Mouse (Mus musculus): ENCODE measurements around the gene Med12. TPM values are rescaled to one million over a fixed set of nuclear protein-coding genes. Genes with fewer than 3 reads are reported as not detected.
"Not testable (repeated sequence)": the region's sequence is repeated elsewhere in the genome, so short reads cannot be mapped to it uniquely, and the experiment has no call there.

Gene Med12
- polyA plus RNA-seq, 1 experiment from 2014 or later: 46.5 TPM

- ATAC-seq (replicated peaks; ENCODE audit: low FRiP score) (no peak), DNase-seq (ENCODE audit: low spot score) (peak; percentile 60)
- Histone ChIP-seq H3K9ac (ENCODE audit: low read length) (no peak overlapping the region), H3K36me3 (ENCODE audit: control insufficient read depth, insufficient read depth, low read length) (no peaks in the 10 kb centered on the region), H3K27me3 (ENCODE audit: control insufficient read depth, insufficient read depth, low read length) (no peaks in the 10 kb centered on the region), H3K4me1 (replicated peaks; ENCODE audit: control insufficient read depth, insufficient read depth, low read length) (no peaks in the 10 kb centered on the region), H3K27ac (ENCODE audit: low read depth, low read length) (no peak overlapping the region), H3K4me2 (ENCODE audit: low read depth, low read length, severe bottlenecking) (no peak overlapping the region), H3K9me3 (ENCODE audit: control insufficient read depth, low read length) (no peaks in the 10 kb centered on the region), H3K4me3 (ENCODE audit: low read depth, low read length) (no peak overlapping the region)
- 93% methylated on average over 5 of the region's 5 CpGs for WGBS
Observed at GRCm38 (mm10) chrX:101334606-101335005, 60.8 kb downstream of the Med12 start.

GRCm38 (mm10) chrX:101338666-101339065, 64.8 kb downstream of the Med12 start:
- H3K27me3 ChIP-seq (ENCODE audit: control insufficient read depth, insufficient read depth, low read length): peaks cover 2% of the 10 kb centered on the region; the same call in 1 of the 2 replicates
- no peak overlapping the region for H3K4me3 ChIP-seq (ENCODE audit: low read depth, low read length)
- H3K4me1 ChIP-seq (replicated peaks; ENCODE audit: control insufficient read depth, insufficient read depth, low read length): no peaks in the 10 kb centered on the region
- 48% methylated on average over 4 of the region's 4 CpGs for WGBS
- H3K9me3 ChIP-seq (ENCODE audit: control insufficient read depth, low read length): no peaks in the 10 kb centered on the region
- no peaks in the 10 kb centered on the region for H3K36me3 ChIP-seq (ENCODE audit: control insufficient read depth, insufficient read depth, low read length)
- DNase-seq (ENCODE audit: low spot score): no peak
- H3K4me2 ChIP-seq (ENCODE audit: low read depth, low read length, severe bottlenecking): no peak overlapping the region
- H3K9ac ChIP-seq (ENCODE audit: low read length): no peak overlapping the region
- no peak for ATAC-seq (replicated peaks; ENCODE audit: low FRiP score)
- no peak overlapping the region for H3K27ac ChIP-seq (ENCODE audit: low read depth, low read length)

GRCm38 (mm10) chrX:101342837-101343236, 69.0 kb downstream of the Med12 start:
- H3K4me1 ChIP-seq (replicated peaks; ENCODE audit: control insufficient read depth, insufficient read depth, low read length); H3K9ac ChIP-seq (ENCODE audit: low read length); DNase-seq (ENCODE audit: low spot score); H3K27ac ChIP-seq (ENCODE audit: low read depth, low read length); H3K9me3 ChIP-seq (ENCODE audit: control insufficient read depth, low read length); H3K36me3 ChIP-seq (ENCODE audit: control insufficient read depth, insufficient read depth, low read length); H3K27me3 ChIP-seq (ENCODE audit: control insufficient read depth, insufficient read depth, low read length); H3K4me2 ChIP-seq (ENCODE audit: low read depth, low read length, severe bottlenecking); ATAC-seq (replicated peaks; ENCODE audit: low FRiP score); H3K4me3 ChIP-seq (ENCODE audit: low read depth, low read length): not testable (repeated sequence)
- WGBS: 69% methylated on average over 2 of the region's 2 CpGs

- 87% methylated on average over 2 of the region's 2 CpGs for WGBS
- H3K4me2 ChIP-seq (ENCODE audit: low read depth, low read length, severe bottlenecking): no peak overlapping the region
- no peaks in the 10 kb centered on the region for H3K36me3 ChIP-seq (ENCODE audit: control insufficient read depth, insufficient read depth, low read length)
- H3K27me3 ChIP-seq (ENCODE audit: control insufficient read depth, insufficient read depth, low read length): peaks cover under 1% of the 10 kb centered on the region; the same call in 1 of the 2 replicates
- H3K27ac ChIP-seq (ENCODE audit: low read depth, low read length): no peak overlapping the region
- no peak for DNase-seq (ENCODE audit: low spot score)
- H3K4me1 ChIP-seq (replicated peaks; ENCODE audit: control insufficient read depth, insufficient read depth, low read length): no peaks in the 10 kb centered on the region
- no peak overlapping the region for H3K4me3 ChIP-seq (ENCODE audit: low read depth, low read length)
- H3K9me3 ChIP-seq (ENCODE audit: control insufficient read depth, low read length): no peaks in the 10 kb centered on the region
- no peak overlapping the region for H3K9ac ChIP-seq (ENCODE audit: low read length)
- ATAC-seq (replicated peaks; ENCODE audit: low FRiP score): no peak
Observed at GRCm38 (mm10) chrX:101345456-101345855, 71.6 kb downstream of the Med12 start.

GRCm38 (mm10) chrX:101346475-101346874, 72.6 kb downstream of the Med12 start:
- no peaks in the 10 kb centered on the region for H3K36me3 ChIP-seq (ENCODE audit: control insufficient read depth, insufficient read depth, low read length)
- no peaks in the 10 kb centered on the region for H3K9me3 ChIP-seq (ENCODE audit: control insufficient read depth, low read length)
- no peak overlapping the region for H3K4me2 ChIP-seq (ENCODE audit: low read depth, low read length, severe bottlenecking)
- no peak overlapping the region for H3K27ac ChIP-seq (ENCODE audit: low read depth, low read length)
- no peak for ATAC-seq (replicated peaks; ENCODE audit: low FRiP score)
- H3K9ac ChIP-seq (ENCODE audit: low read length): no peak overlapping the region
- DNase-seq (ENCODE audit: low spot score): no peak
- no peaks in the 10 kb centered on the region for H3K4me1 ChIP-seq (replicated peaks; ENCODE audit: control insufficient read depth, insufficient read depth, low read length)
- H3K27me3 ChIP-seq (ENCODE audit: control insufficient read depth, insufficient read depth, low read length): no peaks in the 10 kb centered on the region; the same call in 1 of the 2 replicates
- WGBS: 63% methylated on average over 4 of the region's 4 CpGs
- H3K4me3 ChIP-seq (ENCODE audit: low read depth, low read length): no peak overlapping the region

Other genes with a start within 250 kb of the Med12 start
- not detected in 2 replicates for gene Tex11, start 214.4 kb upstream of the Med12 start, polyA plus RNA-seq (2014; fragmentation: Nextera tagmentation; extraction: Ambion mirVana)
- 1.1 and 1.2 TPM in 2 replicates for gene Slc7a3, start 188.0 kb upstream of the Med12 start, polyA plus RNA-seq (2014; fragmentation: Nextera tagmentation; extraction: Ambion mirVana)
- gene Snx12, start 51.5 kb upstream of the Med12 start, polyA plus RNA-seq (2014; fragmentation: Nextera tagmentation; extraction: Ambion mirVana): 56.0 and 57.5 TPM in 2 replicates
- 1.3 and 2.1 TPM in 2 replicates for gene Foxo4, start 19.5 kb upstream of the Med12 start, polyA plus RNA-seq (2014; fragmentation: Nextera tagmentation; extraction: Ambion mirVana)
- not detected in 2 replicates for gene Gm614, start 10.0 kb upstream of the Med12 start, polyA plus RNA-seq (2014; fragmentation: Nextera tagmentation; extraction: Ambion mirVana)
- gene Il2rg, start 5.8 kb upstream of the Med12 start, polyA plus RNA-seq (2014; fragmentation: Nextera tagmentation; extraction: Ambion mirVana): 1.7 and 1.9 TPM in 2 replicates
- gene Gm20489, start 5.0 kb upstream of the Med12 start, polyA plus RNA-seq (2014; fragmentation: Nextera tagmentation; extraction: Ambion mirVana): not detected in 2 replicates
- 28.1 and 32.1 TPM in 2 replicates for gene Nlgn3, start 25.1 kb downstream of the Med12 start, polyA plus RNA-seq (2014; fragmentation: Nextera tagmentation; extraction: Ambion mirVana)
- not detected in 2 replicates for gene Gjb1, start 102.3 kb downstream of the Med12 start, polyA plus RNA-seq (2014; fragmentation: Nextera tagmentation; extraction: Ambion mirVana)
- 24.4 and 25.6 TPM in 2 replicates for gene Zmym3, start 146.8 kb downstream of the Med12 start, polyA plus RNA-seq (2014; fragmentation: Nextera tagmentation; extraction: Ambion mirVana)
- gene Nono, start 155.3 kb downstream of the Med12 start, polyA plus RNA-seq (2014; fragmentation: Nextera tagmentation; extraction: Ambion mirVana): 671 and 672 TPM in 2 replicates
- 3.0 and 3.5 TPM in 2 replicates for gene Itgb1bp2, start 175.1 kb downstream of the Med12 start, polyA plus RNA-seq (2014; fragmentation: Nextera tagmentation; extraction: Ambion mirVana)